Mouse (Mus musculus) G1E (cell line): Measurements from ENCODE around the gene Cfhr1.

Experiments
- CTCF ChIP-seq: IDR thresholded peaks from 2 replicates; pipeline ENCODE4 v1.5.1; 2012; ENCODE audit warnings: low read depth, low read length, inconsistent platforms, mixed read lengths
- POLR2AphosphoS5 ChIP-seq: IDR thresholded peaks from 2 replicates; pipeline ENCODE4 v1.6.1; 2012; ENCODE audit warnings: low read depth, low read length, inconsistent platforms; ENCODE audit not compliant: insufficient replicate concordance

GRCm38 (mm10) chr1:139548536-139548935 lies 11.5 kb downstream of the Cfhr1 start:
- TF ChIP-seq CTCF = no peak
- no peak for TF ChIP-seq POLR2AphosphoS5
